Mouse (Mus musculus): ENCODE data around the gene Sema6b. TPM values are rescaled to one million over a fixed set of nuclear protein-coding genes. Genes with fewer than 3 reads are reported as not detected.

Gene Sema6b
- total RNA-seq, 2 experiments from 2014 or later: 11.3 to 13.7 TPM

- no peak for DNase-seq
- intact Hi-C loops (cut with DNase I): no loop called here
Measured at GRCm38 (mm10) chr17:56147420-56147819, 7.3 kb upstream of the Sema6b start.

GRCm38 (mm10) chr17:56146131-56146530 is 6.0 kb upstream of the Sema6b start:
- DNase-seq: no peak
- intact Hi-C loops (cut with DNase I): no loop called here

GRCm38 (mm10) chr17:56144546-56144945 is 4.4 kb upstream of the Sema6b start:
- intact Hi-C loops (cut with DNase I): no loop called here
- DNase-seq: no peak

- intact Hi-C loops (cut with DNase I): no loop called here
- DNase-seq: peak in 1 of 2 experiments; percentile 50
Measured at GRCm38 (mm10) chr17:56141702-56142605, 1.8 kb upstream of the Sema6b start.

GRCm38 (mm10) chr17:56139355-56139754 is 788 bp downstream of the Sema6b start:
- no peak for DNase-seq
- intact Hi-C loops (cut with DNase I): no loop called here

GRCm38 (mm10) chr17:56137839-56138613 is 2.1 kb downstream of the Sema6b start:
- intact Hi-C loops (cut with DNase I): no loop called here
- no peak for DNase-seq

GRCm38 (mm10) chr17:56136558-56136957 is 3.6 kb downstream of the Sema6b start:
- DNase-seq: no peak
- intact Hi-C loops (cut with DNase I): no loop called here

GRCm38 (mm10) chr17:56134463-56134971 is 5.6 kb downstream of the Sema6b start:
- DNase-seq: peak; percentile 74 to 82
- intact Hi-C loops (cut with DNase I): loop anchor here (5.0 kb wide), 1 partner anchor 218 kb away; no protein-coding TSS in a partner anchor

GRCm38 (mm10) chr17:56133457-56134363 is 6.4 kb downstream of the Sema6b start:
- peak; percentile 71 to 72 for DNase-seq
- intact Hi-C loops (cut with DNase I): loop anchor here (5.0 kb wide), 1 partner anchor 219 kb away; no protein-coding TSS in a partner anchor

- peak; percentile 75 to 86 for DNase-seq
- intact Hi-C loops (cut with DNase I): loop anchor here (1.0 to 5.0 kb wide), 3 partner anchors 27 to 220 kb away; no protein-coding TSS in a partner anchor
Measured at GRCm38 (mm10) chr17:56132661-56133060, 7.5 kb downstream of the Sema6b start.

- intact Hi-C loops (cut with DNase I): loop anchor here (1.0 to 5.0 kb wide), 3 partner anchors 27 to 220 kb away; no protein-coding TSS in a partner anchor
- peak; percentile 58 to 82 for DNase-seq
Measured at GRCm38 (mm10) chr17:56131814-56132213, 8.3 kb downstream of the Sema6b start.

GRCm38 (mm10) chr17:56131136-56131535 is 9.0 kb downstream of the Sema6b start:
- no peak for DNase-seq
- intact Hi-C loops (cut with DNase I): loop anchor here (5.0 kb wide), 1 partner anchor 221 kb away; no protein-coding TSS in a partner anchor

GRCm38 (mm10) chr17:56128246-56128645 is 11.9 kb downstream of the Sema6b start:
- no peak for DNase-seq
- intact Hi-C loops (cut with DNase I): no loop called here

GRCm38 (mm10) chr17:56126175-56126574 is 14.0 kb downstream of the Sema6b start:
- no peak for DNase-seq
- intact Hi-C loops (cut with DNase I): no loop called here

- DNase-seq: no peak
- intact Hi-C loops (cut with DNase I): no loop called here
Measured at GRCm38 (mm10) chr17:56125276-56125630, 14.9 kb downstream of the Sema6b start.

- peak; percentile 73 to 80 for DNase-seq
- intact Hi-C loops (cut with DNase I): no loop called here
Measured at GRCm38 (mm10) chr17:56124377-56125275, 15.5 kb downstream of the Sema6b start.

GRCm38 (mm10) chr17:56123681-56124340 is 16.3 kb downstream of the Sema6b start:
- intact Hi-C loops (cut with DNase I): no loop called here
- DNase-seq: no peak

- DNase-seq: no peak
- intact Hi-C loops (cut with DNase I): no loop called here
Measured at GRCm38 (mm10) chr17:56123161-56123560, 17.0 kb downstream of the Sema6b start.
